Mouse (Mus musculus) hindbrain, embryonic 14.5 days (tissue): Measurements from ENCODE around the gene Gpr179. TPM values are rescaled to one million over a fixed set of nuclear protein-coding genes. Genes with fewer than 3 reads are reported as not detected.

Source experiments
- ATAC-seq: fragments of 200-750 bp; cut with Nextera tagmentation; 2 replicates; pipeline ENCODE4 v1.8.0; 2017; ENCODE audit warnings: moderate number of reproducible peaks, mild to moderate bottlenecking, moderate TSS enrichment, moderate library complexity; ENCODE audit not compliant: low FRiP score
- DNase-seq: peaks from one replicate; pipeline ENCODE4 v3.0.0-alpha.2; 2015; ENCODE audit warnings: low spot score
- H3K27ac ChIP-seq: fragments of 300-500 bp; sonication (generic); 2 replicates; pipeline ENCODE4 v1.5.1; 2014; ENCODE audit warnings: mild to moderate bottlenecking, moderate library complexity
- H3K27me3 ChIP-seq: fragments of 300-500 bp; sonication (generic); 2 replicates; pipeline ENCODE4 v1.6.1; 2014; ENCODE audit warnings: mild to moderate bottlenecking, low read length, mixed read lengths; ENCODE audit not compliant: control insufficient read depth, insufficient read depth
- H3K36me3 ChIP-seq: fragments of 300-500 bp; sonication (generic); replicated peaks from 2 replicates; pipeline ENCODE4 v1.6.1; 2014; ENCODE audit not compliant: control insufficient read depth, insufficient read depth
- H3K4me1 ChIP-seq: fragments of 300-500 bp; sonication (generic); replicated peaks from 2 replicates; pipeline ENCODE4 v1.6.1; 2014; ENCODE audit warnings: antibody characterized with exemption, low read length, mixed read lengths; ENCODE audit not compliant: control insufficient read depth, insufficient read depth
- H3K4me2 ChIP-seq: fragments of 300-500 bp; sonication (generic); replicated peaks from 2 replicates; pipeline ENCODE4 v1.6.1; 2014; ENCODE audit warnings: mild to moderate bottlenecking, moderate library complexity
- H3K4me3 ChIP-seq: fragments of 300-500 bp; sonication (generic); replicated peaks from 2 replicates; pipeline ENCODE4 v1.5.1; 2014; ENCODE audit warnings: mild to moderate bottlenecking, low read length
- H3K9ac ChIP-seq: fragments of 300-500 bp; sonication (generic); 2 replicates; pipeline ENCODE4 v1.6.1; 2014
- H3K9me3 ChIP-seq: fragments of 300-500 bp; sonication (generic); 2 replicates; pipeline ENCODE4 v1.6.1; 2016; ENCODE audit warnings: low read length; ENCODE audit not compliant: control insufficient read depth
- WGBS: fragments of 180-500 bp; shearing (Covaris S2); extraction: QIAGEN DNeasy Blood & Tissue Kit; methylation state at CpG from one replicate; pipeline ENCODE4 v1.1.7; 2014; 5-methylcytosine and 5-hydroxymethylcytosine counted together
- polyA plus RNA-seq: library from polyadenylated mRNA; unstranded; fragments of >200 nt; fragmentation: Nextera tagmentation; extraction: Ambion mirVana; gene quantifications from 2 replicates; pipeline ENCODE4 v1.2.1, GENCODE M21; 2014

Gpr179 gene
- polyA plus RNA-seq: 0.23 and 0.50 TPM in 2 replicates

- Histone ChIP-seq H3K36me3 (no peaks in the 10 kb centered on the region), H3K27ac (no peak within 1 kb of the TSS), H3K9ac (no peak within 1 kb of the TSS; the same call in 1 of the 2 replicates), H3K9me3 (no peaks in the 10 kb centered on the region), H3K4me2 (no peak within 1 kb of the TSS), H3K4me3 (no peak within 1 kb of the TSS), H3K27me3 (no peaks in the 10 kb centered on the region), H3K4me1 (peaks cover 27% of the 10 kb centered on the region; the same call in 1 of the 2 replicates)
- 0 out of 2 replicates have a peak, but pooled peaks have one; percentile 14 for ATAC-seq
- no peak for DNase-seq
- WGBS: 52% methylated on average over 3 of the region's 3 CpGs
These were observed at the start of gene Gpr179 for GRCm38 (mm10) chr11:97352027-97352684. Gpr179 (minus strand) TSS chr11:97352077.

GRCm38 (mm10) chr11:97401082-97401481 lies 49.2 kb upstream of the Gpr179 start:
- no peak for ATAC-seq

DNA sequence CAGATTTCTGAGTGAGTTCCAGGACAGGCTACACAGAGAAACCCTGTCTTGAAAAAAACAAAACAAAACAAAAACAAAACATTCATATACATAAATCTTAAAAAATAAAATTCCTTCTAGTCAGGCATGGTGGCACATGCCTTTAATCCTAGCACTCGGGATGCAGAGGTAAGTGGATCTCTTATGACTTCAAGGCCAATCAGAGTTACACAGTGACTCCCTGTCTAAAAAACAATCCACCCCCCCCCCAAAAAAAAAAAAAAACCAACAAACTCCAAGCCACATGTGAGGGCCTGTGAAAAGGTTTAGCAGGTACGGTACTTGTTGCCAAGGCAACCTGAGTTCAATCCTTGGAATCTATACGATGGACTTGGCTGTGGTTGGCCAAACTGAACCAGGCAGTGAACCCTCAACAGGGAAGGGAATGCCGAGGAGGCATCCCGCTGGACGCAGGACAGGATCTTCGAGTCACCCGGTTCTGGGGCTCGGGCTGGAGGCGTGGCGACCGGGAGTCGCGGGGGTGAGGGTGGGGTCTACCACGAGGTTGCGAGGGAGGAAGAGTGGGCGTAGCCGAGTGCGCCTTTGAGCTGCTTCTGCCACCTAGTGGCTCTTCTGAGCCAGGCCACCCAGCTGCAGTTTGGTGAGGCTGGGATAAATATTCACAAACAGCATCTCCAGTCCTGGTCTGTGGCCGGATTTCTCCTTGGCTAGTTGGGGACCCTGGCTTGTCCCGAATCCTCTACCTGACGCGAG lies 48.3 kb upstream of the Gpr179 start:
- H3K9ac ChIP-seq: 0 out of 2 replicates have a peak overlapping the region, but pooled peaks have one; percentile 10
- H3K27ac ChIP-seq: peak overlapping the region; percentile 29
- peak; percentile 80 for DNase-seq
- H3K4me3 ChIP-seq: peak overlapping the region; percentile 22
- peak overlapping the region; percentile 55 for H3K4me2 ChIP-seq
- no peaks in the 10 kb centered on the region for H3K9me3 ChIP-seq
- no peaks in the 10 kb centered on the region for H3K27me3 ChIP-seq
- H3K36me3 ChIP-seq: peaks cover 19% of the 10 kb centered on the region
- ATAC-seq: peak; percentile 77
- WGBS: 5% methylated on average over 23 of the region's 23 CpGs
- H3K4me1 ChIP-seq: peaks cover 28% of the 10 kb centered on the region

More at GRCm38 (mm10) chr11:97401082-97401481, 49.2 kb upstream of the Gpr179 start:
- Histone ChIP-seq H3K36me3 (peaks cover 11% of the 10 kb centered on the region; the same call in 1 of the 2 replicates), H3K9ac (0 out of 2 replicates have a peak overlapping the region, but pooled peaks have one; percentile 10), H3K4me1 (peaks cover 37% of the 10 kb centered on the region), H3K4me2 (peak overlapping the region; percentile 55), H3K27ac (peak overlapping the region; percentile 29; the same call in 1 of the 2 replicates), H3K9me3 (no peaks in the 10 kb centered on the region), H3K4me3 (no peak overlapping the region), H3K27me3 (no peaks in the 10 kb centered on the region)
- WGBS: 11% methylated on average over 6 of the region's 6 CpGs
- no peak for DNase-seq

- Histone ChIP-seq H3K27ac (no peak overlapping the region), H3K4me2 (no peak overlapping the region), H3K9me3 (no peaks in the 10 kb centered on the region), H3K4me3 (no peak overlapping the region), H3K9ac (no peak overlapping the region), H3K36me3 (peaks cover 33% of the 10 kb centered on the region), H3K27me3 (no peaks in the 10 kb centered on the region), H3K4me1 (peaks cover 13% of the 10 kb centered on the region; the same call in 1 of the 2 replicates)
- WGBS: 61% methylated on average over 2 of the region's 2 CpGs
- DNase-seq (no peak), ATAC-seq (no peak)
These were observed 46.6 kb upstream of the Gpr179 start for GRCm38 (mm10) chr11:97398506-97398905.

DNA sequence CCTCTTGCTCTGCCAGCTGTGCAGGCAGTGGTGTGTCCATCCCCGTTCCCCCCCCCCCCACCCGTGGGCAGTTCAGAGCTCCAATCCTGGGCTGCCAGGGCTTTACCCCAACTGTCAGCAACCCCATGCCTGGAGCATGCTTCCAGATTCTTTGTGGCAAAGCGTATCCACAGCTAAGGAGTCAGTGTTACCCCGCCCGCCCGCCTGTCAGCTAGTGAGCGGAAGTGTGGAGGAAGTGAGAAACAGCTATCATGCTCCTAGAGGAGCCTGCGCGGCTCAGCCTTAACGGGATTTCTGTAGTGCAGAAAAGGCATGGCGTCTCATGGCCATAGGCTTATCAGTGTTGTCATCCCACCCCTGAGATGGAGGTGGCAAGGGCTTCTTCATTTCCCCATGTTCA lies 42.3 kb upstream of the Gpr179 start:
- Histone ChIP-seq H3K36me3 (peaks cover 77% of the 10 kb centered on the region), H3K9ac (no peak overlapping the region), H3K9me3 (no peaks in the 10 kb centered on the region), H3K4me3 (no peak overlapping the region), H3K4me2 (no peak overlapping the region), H3K27ac (no peak overlapping the region), H3K4me1 (no peaks in the 10 kb centered on the region), H3K27me3 (no peaks in the 10 kb centered on the region)
- DNase-seq (no peak), ATAC-seq (no peak)
- WGBS: 85% methylated on average over 11 of the region's 11 CpGs

GRCm38 (mm10) chr11:97393658-97394057 lies 41.8 kb upstream of the Gpr179 start:
- DNase-seq: no peak
- H3K4me1 ChIP-seq: no peaks in the 10 kb centered on the region
- no peak overlapping the region for H3K4me3 ChIP-seq
- 74% methylated on average over 11 of the region's 11 CpGs for WGBS
- H3K4me2 ChIP-seq: no peak overlapping the region
- no peaks in the 10 kb centered on the region for H3K27me3 ChIP-seq
- peaks cover 81% of the 10 kb centered on the region for H3K36me3 ChIP-seq
- H3K9me3 ChIP-seq: no peaks in the 10 kb centered on the region
- ATAC-seq: no peak
- no peak overlapping the region for H3K9ac ChIP-seq
- H3K27ac ChIP-seq: no peak overlapping the region

DNA sequence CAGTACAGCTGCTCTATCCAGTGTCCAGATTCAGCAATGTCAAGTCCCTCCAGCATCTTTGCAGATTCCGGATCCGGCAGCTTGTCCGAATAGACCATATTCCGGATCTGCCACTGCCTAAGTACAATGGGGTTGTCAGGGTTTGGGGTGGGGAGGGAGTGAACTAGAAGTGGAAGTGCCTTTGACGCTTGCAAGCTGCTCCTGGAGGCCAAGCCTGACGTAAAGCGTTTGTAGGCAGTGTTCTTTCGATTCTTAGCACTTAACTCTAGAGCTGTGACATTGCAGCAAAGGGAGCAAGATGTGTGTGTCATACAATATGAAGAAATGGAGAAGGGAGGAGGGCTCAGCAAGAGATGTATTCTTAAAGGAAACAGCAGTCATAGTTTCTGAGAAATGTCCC lies 37.2 kb upstream of the Gpr179 start:
- 90% methylated on average over 8 of the region's 8 CpGs for WGBS
- H3K4me3 ChIP-seq: no peak overlapping the region

GRCm38 (mm10) chr11:97387811-97388210 lies 35.9 kb upstream of the Gpr179 start:
- H3K27me3 ChIP-seq: no peaks in the 10 kb centered on the region
- no peaks in the 10 kb centered on the region for H3K9me3 ChIP-seq
- WGBS: 94% methylated on average over 2 of the region's 2 CpGs
- no peak overlapping the region for H3K4me3 ChIP-seq
- DNase-seq (no peak), ATAC-seq (no peak)
- no peak overlapping the region for H3K9ac ChIP-seq
- H3K4me2 ChIP-seq: no peak overlapping the region
- no peaks in the 10 kb centered on the region for H3K4me1 ChIP-seq
- peaks cover 85% of the 10 kb centered on the region for H3K36me3 ChIP-seq
- no peak overlapping the region for H3K27ac ChIP-seq

More for the DNA sequence above, 37.2 kb upstream of the Gpr179 start:
- no peak for DNase-seq
- H3K27ac ChIP-seq: no peak overlapping the region
- ATAC-seq: no peak
- H3K9ac ChIP-seq: no peak overlapping the region
- no peak overlapping the region for H3K4me2 ChIP-seq
- H3K4me1 ChIP-seq: no peaks in the 10 kb centered on the region
- no peaks in the 10 kb centered on the region for H3K27me3 ChIP-seq
- H3K36me3 ChIP-seq: peaks cover 85% of the 10 kb centered on the region
- no peaks in the 10 kb centered on the region for H3K9me3 ChIP-seq

DNA sequence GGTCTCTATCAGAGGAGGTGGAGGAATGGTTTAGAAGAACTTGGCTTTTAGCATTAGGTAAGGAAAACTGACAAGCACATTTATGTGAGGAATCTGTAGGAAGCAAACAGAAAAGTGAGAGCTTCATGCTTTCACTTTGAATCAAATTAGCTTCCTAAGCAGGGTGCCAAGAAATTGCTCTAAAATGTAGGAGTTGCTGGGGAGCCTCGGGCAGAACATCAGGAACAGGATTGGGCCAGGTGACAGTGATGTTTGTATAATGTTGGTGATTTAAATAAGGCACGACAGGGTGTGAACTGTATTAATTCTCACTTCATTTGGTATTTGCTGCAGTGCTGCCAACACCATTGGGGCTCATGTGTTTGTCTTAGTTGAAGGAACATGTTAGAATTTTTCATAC lies 31.9 kb upstream of the Gpr179 start:
- peaks cover 78% of the 10 kb centered on the region for H3K36me3 ChIP-seq
- WGBS: 75% methylated on average over 2 of the region's 2 CpGs

More for the DNA sequence above, 31.9 kb upstream of the Gpr179 start:
- H3K9me3 ChIP-seq: no peaks in the 10 kb centered on the region
- no peak for ATAC-seq
- no peak overlapping the region for H3K27ac ChIP-seq
- H3K4me1 ChIP-seq: no peaks in the 10 kb centered on the region
- no peak for DNase-seq
- H3K4me3 ChIP-seq: no peak overlapping the region
- H3K4me2 ChIP-seq: no peak overlapping the region
- no peak overlapping the region for H3K9ac ChIP-seq
- H3K27me3 ChIP-seq: no peaks in the 10 kb centered on the region
